Mouse (Mus musculus): ENCODE results near the gene Ror1. TPM values are rescaled to one million over a fixed set of nuclear protein-coding genes. Genes with fewer than 3 reads are reported as not detected.

The Ror1 gene
- polyA plus RNA-seq, 1 experiment from 2014 or later, result 12.4 TPM

DNA sequence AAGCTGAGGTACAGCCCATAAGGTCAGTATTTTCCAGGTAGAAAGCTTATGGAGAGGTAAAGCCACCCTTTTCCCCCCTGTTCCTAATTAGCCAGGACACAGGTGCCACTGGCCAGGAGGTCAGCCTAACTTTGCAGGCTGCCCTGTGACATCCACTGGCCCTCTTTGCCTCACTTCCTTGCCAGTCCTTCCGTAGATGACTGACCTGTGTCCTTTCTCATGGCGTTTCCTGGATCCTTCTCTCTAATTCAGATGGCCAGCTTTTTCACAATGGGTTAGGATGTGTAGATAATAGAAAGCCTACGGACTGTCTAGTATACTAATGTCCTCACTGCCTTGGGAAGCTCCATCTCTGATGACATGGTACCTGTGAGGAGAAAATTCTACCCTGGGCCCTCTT lies 177.8 kb downstream of the Ror1 start:
- Histone ChIP-seq H3K27me3 (ENCODE audit: control insufficient read depth, insufficient read depth, low read length) (no peaks in the 10 kb centered on the region), H3K4me3 (ENCODE audit: control insufficient read depth in 1 of 2, insufficient read depth in 1 of 2, low read depth in 1 of 2, low read length in 2 of 2) (no peak overlapping the region), H3K4me2 (ENCODE audit: low read length) (no peak overlapping the region), H3K9ac (ENCODE audit: low read length) (no peak overlapping the region), H3K27ac (replicated peaks in 1 of 2; ENCODE audit: control insufficient read depth in 1 of 2, insufficient read depth in 1 of 2, low read depth in 2 of 2, low read length in 2 of 2) (no peak overlapping the region), H3K9me3 (ENCODE audit: control insufficient read depth, low read length) (no peaks in the 10 kb centered on the region), H3K36me3 (ENCODE audit: control insufficient read depth, insufficient read depth, low read length) (no peaks in the 10 kb centered on the region), H3K4me1 (ENCODE audit: control insufficient read depth in 2 of 2, insufficient read depth in 2 of 2, low read length in 2 of 2) (no peaks in the 10 kb centered on the region)
- no peak for ATAC-seq (ENCODE audit: insufficient number of reproducible peaks, insufficient read depth, low FRiP score, low read depth)
- WGBS, result 85% methylated on average over 3 of the region's 3 CpGs

DNA sequence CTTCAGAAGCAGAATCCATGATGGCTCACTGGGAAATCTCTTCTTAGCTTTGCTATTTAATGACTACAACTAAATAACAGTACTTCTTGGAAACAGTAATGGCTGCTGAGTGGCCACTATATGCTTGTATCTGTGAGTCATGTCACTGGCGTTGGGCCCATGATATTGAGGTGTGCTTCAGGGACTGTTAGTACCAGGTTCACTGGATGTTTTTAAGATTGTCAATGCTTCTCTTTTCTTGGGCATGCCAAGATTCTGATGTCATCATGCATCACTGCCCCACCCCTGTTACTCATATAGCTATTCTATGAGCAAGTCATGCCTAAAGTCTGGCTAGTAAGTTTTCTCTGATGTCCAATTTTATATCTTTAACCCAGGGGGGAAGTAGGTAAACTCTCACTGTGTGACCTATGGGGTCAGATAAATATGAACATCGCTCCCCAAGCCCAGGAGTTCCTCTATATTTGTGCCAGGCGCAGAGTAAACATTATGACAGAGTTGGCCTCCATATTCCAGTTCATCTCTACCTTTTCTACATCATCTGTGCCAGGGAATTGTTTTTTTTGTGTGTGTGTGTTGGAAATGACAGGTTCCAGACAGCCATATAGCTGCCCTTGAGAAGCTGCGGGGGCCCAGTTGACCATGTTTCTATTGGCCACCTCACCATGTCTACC lies 178.4 kb downstream of the Ror1 start:
- 0 out of 4 replicates have a peak, but pooled peaks cover 0 to 2% of the 10 kb centered on the region in 2 experiments for H3K4me1 ChIP-seq (ENCODE audit: control insufficient read depth in 2 of 2, insufficient read depth in 2 of 2, low read length in 2 of 2)
- WGBS, result 90% methylated on average over 4 of the region's 4 CpGs
- H3K27me3 ChIP-seq (ENCODE audit: control insufficient read depth, insufficient read depth, low read length), result no peaks in the 10 kb centered on the region
- no peaks in the 10 kb centered on the region for H3K9me3 ChIP-seq (ENCODE audit: control insufficient read depth, low read length)
- H3K4me3 ChIP-seq (ENCODE audit: control insufficient read depth in 1 of 2, insufficient read depth in 1 of 2, low read depth in 1 of 2, low read length in 2 of 2), result no peak overlapping the region
- H3K9ac ChIP-seq (ENCODE audit: low read length), result no peak overlapping the region
- H3K36me3 ChIP-seq (ENCODE audit: control insufficient read depth, insufficient read depth, low read length), result no peaks in the 10 kb centered on the region
- no peak overlapping the region for H3K27ac ChIP-seq (replicated peaks in 1 of 2; ENCODE audit: control insufficient read depth in 1 of 2, insufficient read depth in 1 of 2, low read depth in 2 of 2, low read length in 2 of 2)
- ATAC-seq (ENCODE audit: insufficient number of reproducible peaks, insufficient read depth, low FRiP score, low read depth), result no peak
- H3K4me2 ChIP-seq (ENCODE audit: low read length), result no peak overlapping the region

DNA sequence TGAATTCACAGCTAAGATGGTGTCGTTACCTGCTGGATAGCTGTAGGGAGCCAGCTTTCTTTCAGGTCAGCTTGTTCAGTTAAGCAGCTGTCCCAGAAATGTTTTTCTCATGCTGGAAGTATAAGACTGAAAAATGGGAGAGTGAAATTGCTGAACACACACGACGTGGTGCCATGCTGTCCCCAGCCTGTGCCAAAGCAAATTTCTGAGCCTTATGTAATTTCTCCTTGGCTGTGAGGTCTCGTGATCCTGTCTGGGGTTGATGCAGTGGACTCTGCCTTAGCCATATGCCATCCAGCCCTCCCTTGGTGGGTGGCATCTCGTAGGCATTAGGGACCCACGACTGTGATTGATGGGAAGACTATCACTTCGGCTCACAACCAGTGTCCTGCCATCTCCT lies 180.9 kb downstream of the Ror1 start:
- WGBS, result 79% methylated on average over 7 of the region's 7 CpGs
- H3K4me1 ChIP-seq (ENCODE audit: control insufficient read depth in 2 of 2, insufficient read depth in 2 of 2, low read length in 2 of 2), result 0 out of 4 replicates have a peak, but pooled peaks cover 0 to 2% of the 10 kb centered on the region in 2 experiments
- no peaks in the 10 kb centered on the region for H3K36me3 ChIP-seq (ENCODE audit: control insufficient read depth, insufficient read depth, low read length)
- H3K4me3 ChIP-seq (ENCODE audit: control insufficient read depth in 1 of 2, insufficient read depth in 1 of 2, low read depth in 1 of 2, low read length in 2 of 2), result no peak overlapping the region
- no peaks in the 10 kb centered on the region for H3K9me3 ChIP-seq (ENCODE audit: control insufficient read depth, low read length)
- H3K9ac ChIP-seq (ENCODE audit: low read length), result no peak overlapping the region
- no peak overlapping the region for H3K27ac ChIP-seq (replicated peaks in 1 of 2; ENCODE audit: control insufficient read depth in 1 of 2, insufficient read depth in 1 of 2, low read depth in 2 of 2, low read length in 2 of 2)
- H3K4me2 ChIP-seq (ENCODE audit: low read length), result no peak overlapping the region
- no peak for ATAC-seq (ENCODE audit: insufficient number of reproducible peaks, insufficient read depth, low FRiP score, low read depth)
- H3K27me3 ChIP-seq (ENCODE audit: control insufficient read depth, insufficient read depth, low read length), result no peaks in the 10 kb centered on the region

DNA sequence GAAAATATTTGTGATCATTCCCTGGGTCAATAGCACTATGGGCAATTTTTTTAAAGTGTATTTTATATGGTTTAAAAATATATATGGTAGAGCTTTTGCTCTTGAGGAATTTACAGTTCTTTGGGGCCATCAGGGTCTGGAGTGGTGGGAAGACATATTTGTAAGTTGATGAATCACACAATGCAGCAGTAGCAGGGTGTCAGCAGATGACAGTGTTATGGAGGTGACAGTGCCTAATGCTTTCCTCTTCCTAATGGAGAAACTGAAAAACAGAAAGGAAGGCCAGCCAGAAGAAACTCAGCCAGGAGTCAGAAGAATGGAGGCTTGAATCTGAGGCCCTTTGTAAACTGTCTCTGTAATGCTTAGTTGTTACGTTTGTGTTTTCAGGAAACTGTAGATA lies 181.4 kb downstream of the Ror1 start:
- no peaks in the 10 kb centered on the region for H3K9me3 ChIP-seq (ENCODE audit: control insufficient read depth, low read length)
- H3K9ac ChIP-seq (ENCODE audit: low read length), result no peak overlapping the region
- no peak for ATAC-seq (ENCODE audit: insufficient number of reproducible peaks, insufficient read depth, low FRiP score, low read depth)
- no peaks in the 10 kb centered on the region for H3K27me3 ChIP-seq (ENCODE audit: control insufficient read depth, insufficient read depth, low read length)
- H3K4me3 ChIP-seq (ENCODE audit: control insufficient read depth in 1 of 2, insufficient read depth in 1 of 2, low read depth in 1 of 2, low read length in 2 of 2), result no peak overlapping the region
- H3K4me2 ChIP-seq (ENCODE audit: low read length), result no peak overlapping the region
- 0 out of 4 replicates have a peak, but pooled peaks cover 0 to 2% of the 10 kb centered on the region in 2 experiments for H3K4me1 ChIP-seq (ENCODE audit: control insufficient read depth in 2 of 2, insufficient read depth in 2 of 2, low read length in 2 of 2)
- H3K27ac ChIP-seq (replicated peaks in 1 of 2; ENCODE audit: control insufficient read depth in 1 of 2, insufficient read depth in 1 of 2, low read depth in 2 of 2, low read length in 2 of 2), result no peak overlapping the region
- WGBS, result 78% methylated on average over 1 of the region's 1 CpGs
- H3K36me3 ChIP-seq (ENCODE audit: control insufficient read depth, insufficient read depth, low read length), result no peaks in the 10 kb centered on the region

DNA sequence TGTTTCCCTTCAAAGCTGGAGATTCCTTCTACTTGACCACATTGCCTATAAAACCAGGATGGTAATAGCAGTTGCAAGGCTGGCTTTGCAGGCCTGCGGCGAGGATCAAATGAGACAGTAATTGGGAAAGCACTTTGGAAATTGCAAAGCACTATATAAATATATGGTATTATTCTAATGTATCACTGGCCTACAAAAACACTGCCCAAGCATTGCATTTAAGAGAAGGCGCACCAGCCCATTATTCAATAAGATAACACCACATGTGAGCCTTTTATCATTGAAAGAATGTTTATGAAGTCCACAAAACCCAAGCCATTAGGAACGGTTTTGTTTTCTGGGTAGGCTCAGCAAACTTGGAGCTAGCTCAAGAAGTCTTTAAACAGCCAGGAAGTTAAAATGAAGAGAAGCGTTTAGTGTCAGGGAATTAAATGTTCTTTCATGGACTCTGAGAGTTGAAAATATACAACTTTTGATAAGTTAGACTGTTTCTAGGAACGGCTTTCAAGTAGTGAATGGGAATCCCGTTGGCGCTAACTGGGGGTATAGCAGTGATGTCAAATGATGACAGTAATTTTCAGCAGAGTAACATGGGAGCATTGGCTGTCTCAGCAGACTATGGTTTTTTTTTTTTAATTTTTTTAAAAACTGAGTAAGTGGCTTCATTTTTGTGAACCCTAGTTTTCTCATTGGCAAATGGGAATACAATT lies 187.7 kb downstream of the Ror1 start:
- Histone ChIP-seq H3K9me3 (ENCODE audit: control insufficient read depth, low read length) (no peaks in the 10 kb centered on the region), H3K27ac (replicated peaks in 1 of 2; ENCODE audit: control insufficient read depth in 1 of 2, insufficient read depth in 1 of 2, low read depth in 2 of 2, low read length in 2 of 2) (peak overlapping the region in 1 of 2 experiments; percentile 79; a peak in 3 of 4 replicates), H3K4me2 (ENCODE audit: low read length) (no peak overlapping the region), H3K4me3 (ENCODE audit: control insufficient read depth in 1 of 2, insufficient read depth in 1 of 2, low read depth in 1 of 2, low read length in 2 of 2) (no peak overlapping the region), H3K9ac (ENCODE audit: low read length) (no peak overlapping the region), H3K36me3 (ENCODE audit: control insufficient read depth, insufficient read depth, low read length) (no peaks in the 10 kb centered on the region), H3K27me3 (ENCODE audit: control insufficient read depth, insufficient read depth, low read length) (no peaks in the 10 kb centered on the region), H3K4me1 (ENCODE audit: control insufficient read depth in 2 of 2, insufficient read depth in 2 of 2, low read length in 2 of 2) (peaks cover 8 to 18% of the 10 kb centered on the region in 2 experiments)
- WGBS, result 81% methylated on average over 8 of the region's 8 CpGs
- ATAC-seq (ENCODE audit: insufficient number of reproducible peaks, insufficient read depth, low FRiP score, low read depth), result no peak

DNA sequence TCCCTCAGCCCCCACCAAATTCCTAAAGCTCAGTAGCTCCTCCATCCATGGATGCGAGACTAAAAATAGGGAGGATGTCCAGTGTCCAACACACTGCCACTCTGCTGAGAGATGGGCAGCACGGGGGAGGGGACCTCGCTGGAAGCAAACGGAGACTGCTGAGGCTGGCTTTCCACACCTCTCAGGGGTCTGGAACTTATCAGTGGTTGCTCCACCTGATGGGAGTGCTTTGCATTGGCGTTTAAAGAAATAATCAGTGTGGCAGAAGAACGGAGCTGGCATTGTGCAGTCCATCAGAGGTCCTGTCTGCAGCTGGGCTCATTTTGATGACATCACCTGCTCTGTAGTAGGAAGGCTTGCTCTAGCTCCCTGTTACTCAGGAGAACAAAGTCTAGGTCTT lies 188.9 kb downstream of the Ror1 start:
- Histone ChIP-seq H3K27ac (replicated peaks in 1 of 2; ENCODE audit: control insufficient read depth in 1 of 2, insufficient read depth in 1 of 2, low read depth in 2 of 2, low read length in 2 of 2) (peak overlapping the region; percentile 56 to 79), H3K4me2 (ENCODE audit: low read length) (peak overlapping the region; percentile 38; the same call in 1 of the 2 replicates), H3K27me3 (ENCODE audit: control insufficient read depth, insufficient read depth, low read length) (no peaks in the 10 kb centered on the region), H3K4me1 (ENCODE audit: control insufficient read depth in 2 of 2, insufficient read depth in 2 of 2, low read length in 2 of 2) (peaks cover 8 to 15% of the 10 kb centered on the region in 2 experiments), H3K4me3 (ENCODE audit: control insufficient read depth in 1 of 2, insufficient read depth in 1 of 2, low read depth in 1 of 2, low read length in 2 of 2) (no peak overlapping the region), H3K9ac (ENCODE audit: low read length) (no peak overlapping the region), H3K36me3 (ENCODE audit: control insufficient read depth, insufficient read depth, low read length) (no peaks in the 10 kb centered on the region), H3K9me3 (ENCODE audit: control insufficient read depth, low read length) (no peaks in the 10 kb centered on the region)
- ATAC-seq (ENCODE audit: insufficient number of reproducible peaks, insufficient read depth, low FRiP score, low read depth), result peak; percentile 84
- WGBS, result 18% methylated on average over 6 of the region's 6 CpGs

DNA sequence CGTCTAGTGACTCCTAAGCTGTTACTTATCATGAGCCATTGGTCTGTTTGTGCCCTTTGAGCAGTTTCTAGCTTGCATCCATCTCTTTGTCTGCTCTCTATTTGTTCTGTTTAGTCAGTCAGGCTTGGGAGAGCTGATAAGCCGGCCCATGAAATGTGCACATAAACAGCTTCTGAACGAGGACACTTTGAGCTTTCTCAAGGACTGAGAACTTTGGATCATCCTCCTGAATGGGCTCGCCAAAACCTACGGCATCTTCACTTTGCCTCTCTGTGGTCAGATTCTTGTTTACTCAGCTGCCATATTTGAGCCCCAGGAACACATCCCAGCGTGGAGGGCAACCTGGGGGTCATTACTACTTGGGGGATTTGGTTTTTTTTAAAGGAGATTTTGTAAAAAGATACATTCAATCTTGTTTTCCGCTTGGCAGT lies 190.5 kb downstream of the Ror1 start:
- Histone ChIP-seq H3K27ac (replicated peaks in 1 of 2; ENCODE audit: control insufficient read depth in 1 of 2, insufficient read depth in 1 of 2, low read depth in 2 of 2, low read length in 2 of 2) (no peak overlapping the region), H3K4me1 (ENCODE audit: control insufficient read depth in 2 of 2, insufficient read depth in 2 of 2, low read length in 2 of 2) (peaks cover 8 to 15% of the 10 kb centered on the region in 2 experiments), H3K9me3 (ENCODE audit: control insufficient read depth, low read length) (no peaks in the 10 kb centered on the region), H3K9ac (ENCODE audit: low read length) (no peak overlapping the region), H3K27me3 (ENCODE audit: control insufficient read depth, insufficient read depth, low read length) (no peaks in the 10 kb centered on the region), H3K4me2 (ENCODE audit: low read length) (no peak overlapping the region), H3K4me3 (ENCODE audit: control insufficient read depth in 1 of 2, insufficient read depth in 1 of 2, low read depth in 1 of 2, low read length in 2 of 2) (no peak overlapping the region), H3K36me3 (ENCODE audit: control insufficient read depth, insufficient read depth, low read length) (no peaks in the 10 kb centered on the region)
- ATAC-seq (ENCODE audit: insufficient number of reproducible peaks, insufficient read depth, low FRiP score, low read depth), result no peak
- WGBS, result 77% methylated on average over 7 of the region's 7 CpGs
